Mouse (Mus musculus) macrophage (primary cell): ENCODE measurements around the gene Sppl2c. TPM values are rescaled to one million over a fixed set of nuclear protein-coding genes. Genes with fewer than 3 reads are reported as not detected.

ENCODE experiments used
- polyA plus RNA-seq: library from polyadenylated mRNA; stranded (reverse); fragments of 250-400 nt; gene quantifications from 3 replicates; pipeline ENCODE4 v1.2.4, GENCODE M21; 2018; ENCODE audit warnings: inconsistent platforms

The Sppl2c gene
- polyA plus RNA-seq, 1 experiment from 2014 or later: not detected

Other genes starting within 250 kb of the Sppl2c start
- 58.7 to 88.9 TPM (median 64.1 TPM) in 3 replicates for gene Nsf, start 232.3 kb upstream of the Sppl2c start, polyA plus RNA-seq
- 36.4 to 59.4 TPM (median 58.5 TPM) in 3 replicates for gene Arf2, start 219.6 kb upstream of the Sppl2c start, polyA plus RNA-seq
- gene Crhr1, start 53.5 kb upstream of the Sppl2c start, polyA plus RNA-seq: not detected in 3 replicates
- not detected in 3 replicates for gene Mapt, start 45.1 kb downstream of the Sppl2c start, polyA plus RNA-seq